Mouse (Mus musculus): ENCODE data around the gene Dffa. TPM values are rescaled to one million over a fixed set of nuclear protein-coding genes. Genes with fewer than 3 reads are reported as not detected.

Gene Dffa
- 23.0 TPM for total RNA-seq (2023)

DNA sequence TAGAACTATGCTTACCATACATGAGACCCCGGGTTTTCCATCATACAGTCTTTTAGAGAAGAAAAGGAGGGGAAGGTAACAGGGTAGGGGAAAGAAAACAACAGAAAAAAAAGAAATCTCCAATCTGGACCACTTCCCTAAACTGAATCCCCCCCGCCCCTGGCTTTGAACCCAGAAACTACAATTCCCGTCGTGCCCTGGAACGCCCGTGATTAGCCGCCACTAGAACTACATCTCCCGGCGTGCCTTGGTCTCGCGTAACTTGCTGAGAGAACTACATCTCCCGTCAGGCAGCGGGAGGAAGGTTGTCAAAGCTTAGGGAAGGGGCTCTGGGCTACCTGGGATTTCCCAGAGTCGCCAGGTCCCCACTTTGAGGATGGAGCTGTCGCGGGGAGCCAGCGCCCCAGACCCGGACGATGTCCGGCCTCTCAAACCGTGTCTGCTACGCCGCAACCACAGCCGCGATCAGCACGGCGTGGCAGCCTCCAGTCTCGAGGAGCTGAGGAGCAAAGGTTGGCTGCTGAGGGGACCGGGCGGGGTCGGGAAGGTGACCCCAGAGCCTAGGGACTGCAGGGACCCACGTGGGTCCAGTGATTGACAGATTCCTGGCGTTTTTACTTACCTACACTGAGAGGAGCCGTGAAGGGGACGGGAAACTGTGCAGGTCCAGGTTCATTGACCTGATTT lies at the start of gene Dffa:
TSS of gene Dffa (plus strand) at position 272 of the 687 bp plus-strand sequence.

DNA sequence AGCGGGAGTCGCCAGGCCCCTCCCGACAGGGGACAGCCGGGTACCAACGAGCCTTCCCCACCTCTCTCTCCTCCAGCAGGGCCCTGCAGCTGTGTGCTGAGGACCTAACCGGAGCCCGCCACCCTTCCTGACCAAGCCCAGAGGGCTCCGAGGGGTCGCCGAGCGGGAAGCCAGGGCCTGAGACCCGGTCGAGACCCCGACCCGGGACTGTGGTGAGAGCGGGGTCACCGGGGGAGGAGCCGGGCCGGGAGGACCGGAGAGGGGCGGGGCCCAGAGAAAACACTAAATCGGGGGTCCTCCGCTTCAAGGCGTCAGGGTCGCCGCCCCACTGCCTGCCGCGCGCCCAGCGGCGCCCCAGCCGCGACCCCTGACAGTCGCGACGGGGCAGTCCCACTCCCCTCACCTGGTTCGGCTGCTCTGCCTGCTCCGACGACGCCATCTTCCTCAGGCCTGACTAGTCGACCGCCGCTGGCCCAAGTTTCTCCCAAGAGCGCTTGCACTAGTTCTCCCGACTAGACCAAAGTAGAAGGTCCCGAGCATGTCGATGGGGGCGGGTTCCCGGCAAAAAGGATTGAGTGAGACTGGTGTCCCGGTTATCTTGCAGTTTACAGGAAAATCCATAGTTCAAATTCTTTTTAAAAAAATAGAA lies 4.5 kb upstream of the Dffa start, which contains the start of gene Pex14:
TSS of gene Pex14 (minus strand) at position 508 of the 649 bp plus-strand sequence.

DNA sequence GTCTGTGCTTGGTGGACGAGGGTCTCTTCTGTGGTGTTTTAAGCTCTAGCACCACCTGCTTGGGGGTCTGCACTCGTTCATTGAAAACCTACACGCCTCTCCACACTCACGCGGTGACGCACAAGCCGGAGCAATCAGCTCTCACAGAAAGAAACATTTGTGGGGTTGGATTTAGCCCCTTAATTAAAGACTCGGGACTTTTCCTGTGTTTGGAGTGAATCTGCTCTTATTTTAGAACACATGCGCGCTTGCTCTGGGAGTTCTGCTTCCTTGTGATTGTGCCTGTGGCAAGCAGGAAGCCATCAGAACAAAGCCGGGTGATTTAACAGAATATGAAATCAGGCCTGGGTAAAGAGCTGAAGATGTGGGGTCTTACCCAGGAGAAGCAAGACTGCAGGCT lies 22.7 kb downstream of the Dffa start, which contains the start of gene Cort:
TSS of gene Cort (minus strand) at position 101 of the 400 bp plus-strand sequence.

DNA sequence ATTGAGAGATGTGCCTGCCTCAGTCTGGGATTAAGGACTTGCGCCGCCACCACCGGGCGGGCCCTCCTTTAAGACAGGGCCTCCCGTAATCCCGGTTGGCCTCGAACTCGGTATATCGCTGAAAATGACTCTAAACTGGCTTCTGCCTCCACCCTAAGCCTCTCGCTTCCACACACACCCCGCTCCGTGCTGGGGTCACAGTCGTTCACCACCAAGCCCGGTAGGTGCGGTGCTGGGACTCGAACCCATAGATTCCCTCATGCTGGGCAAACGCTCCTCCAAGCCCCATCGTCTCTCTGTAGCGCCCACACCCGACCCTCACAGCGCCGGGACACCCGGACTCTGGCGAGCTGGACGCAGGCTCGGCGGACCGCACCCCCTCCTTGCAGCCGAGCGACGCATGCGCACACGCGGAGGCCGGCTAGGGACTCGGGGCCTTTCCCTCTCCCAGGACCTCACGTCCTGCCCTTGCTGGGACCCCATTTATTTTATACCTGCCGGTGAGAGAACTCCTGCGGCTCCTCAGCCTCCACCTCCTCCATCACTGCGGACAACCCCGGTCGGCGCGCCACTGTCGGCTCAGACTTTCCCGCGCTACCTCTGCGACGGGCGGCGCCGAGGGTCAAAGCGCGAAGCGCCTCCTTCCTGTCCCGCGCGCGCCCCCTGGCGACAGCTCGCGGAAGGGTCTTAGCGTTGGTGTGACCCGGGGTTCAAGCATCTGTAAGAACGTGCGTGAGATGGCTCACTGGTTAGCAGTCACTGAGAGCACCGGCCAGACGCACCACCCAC lies 33.2 kb downstream of the Dffa start, which contains the start of gene Cenps:
TSS of gene Cenps (minus strand) at position 648 of the 789 bp plus-strand sequence.

DNA sequence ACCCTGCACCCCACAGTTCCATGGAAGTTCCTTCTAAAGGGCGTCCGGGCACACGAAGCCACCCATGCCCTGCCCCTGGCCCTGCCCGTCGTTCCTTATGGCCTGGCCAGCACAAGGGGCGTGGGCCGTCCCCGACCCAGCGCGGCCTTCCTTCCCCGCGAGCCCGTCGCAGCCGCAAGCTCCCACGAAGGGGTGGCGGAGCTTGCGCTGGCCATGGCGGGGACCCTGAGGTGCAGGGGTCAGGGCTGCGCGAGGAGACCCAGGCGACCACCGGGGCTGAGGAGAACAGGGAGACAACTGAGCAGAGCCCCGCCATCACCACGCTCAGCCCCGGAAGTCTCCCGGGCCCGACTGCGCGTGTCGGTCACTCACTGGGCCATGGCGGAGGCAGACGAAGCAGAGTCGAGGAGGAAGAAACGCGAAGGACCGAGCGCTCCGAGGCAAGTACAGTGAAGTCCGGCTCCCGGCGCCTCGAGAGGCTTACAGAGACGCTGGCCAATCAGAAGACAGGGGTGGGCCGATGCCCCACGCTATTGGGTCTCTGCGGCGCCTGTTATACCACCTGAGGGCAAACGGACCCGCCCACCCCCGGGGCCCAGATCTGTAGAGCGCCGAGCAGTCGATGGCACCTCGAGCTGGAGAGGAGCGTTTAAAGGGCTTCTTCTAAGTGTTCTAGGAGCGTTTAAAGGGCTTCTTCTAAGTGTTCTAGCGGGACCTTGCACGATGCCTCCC lies 62.4 kb downstream of the Dffa start, which contains the start of gene Pgd:
TSS of gene Pgd (minus strand) at position 557 of the 732 bp plus-strand sequence.

Other genes starting within 250 kb of the Dffa start
- gene Pex14, start 4.3 kb upstream of the Dffa start, total RNA-seq (2023) = 35.1 TPM
- 1.6 TPM for gene Cort, start 22.6 kb downstream of the Dffa start, total RNA-seq (2023)
- 9.7 TPM for gene Cenps, start 33.5 kb downstream of the Dffa start, total RNA-seq (2023)
- 48.3 TPM for gene Pgd, start 62.6 kb downstream of the Dffa start, total RNA-seq (2023)
- 73.0 TPM for gene Kif1b, start 203.5 kb downstream of the Dffa start, total RNA-seq (2023)

All from CD4-positive naive resting alpha-beta T cell, adult 57 days (primary cell).